8 mouse cellular contexts compared by ENCODE assay signal in genomic region chr5:113461998-113462625, GRCm38 (mm10). TPM values are rescaled to one million over a fixed set of nuclear protein-coding genes. Genes with fewer than 3 reads are reported as not detected.
DNase-seq lines count a peak whose midpoint lies in the region; ATAC-seq and TF ChIP-seq lines count a peak whose summit lies in the region.

No protein-coding gene starts in this region.

- no peak overlapping the region for H3K4me3 ChIP-seq in kidney, postnatal 0 days (replicated peaks; ENCODE audit: low read depth, low read length)
- H3K4me3 ChIP-seq in forebrain, embryonic 13.5 days: peak overlapping the region; percentile 16
- H3K4me3 ChIP-seq in midbrain, embryonic 11.5 days (ENCODE audit: low read depth, low read length): peak overlapping the region; percentile 19; the same call in 1 of the 2 replicates

- ATAC-seq in kidney, postnatal 0 days (replicated peaks; ENCODE audit: low FRiP score, low read depth): no peak
- peak; percentile 16; the same call in 1 of the 2 replicates for ATAC-seq in forebrain, embryonic 13.5 days
- no peak for ATAC-seq in midbrain, embryonic 11.5 days (ENCODE audit: low FRiP score)

- peak overlapping the region; percentile 2; the same call in 1 of the 2 replicates for H3K4me2 ChIP-seq in kidney, postnatal 0 days (ENCODE audit: low read length)
- H3K4me2 ChIP-seq in forebrain, embryonic 13.5 days: peak overlapping the region; percentile 51
- H3K4me2 ChIP-seq in midbrain, embryonic 11.5 days: peak overlapping the region; percentile 51

- H3K36me3 ChIP-seq in kidney, postnatal 0 days (ENCODE audit: insufficient read depth, low read length): no peaks in the 10 kb centered on the region
- H3K36me3 ChIP-seq in forebrain, embryonic 13.5 days (ENCODE audit: poor library complexity, severe bottlenecking): no peaks in the 10 kb centered on the region
- H3K36me3 ChIP-seq in midbrain, embryonic 11.5 days (ENCODE audit: control insufficient read depth, insufficient read depth, low read length): no peaks in the 10 kb centered on the region

- no peak for TF ChIP-seq POLR2A in brain, embryonic 14.5 days (IDR thresholded peaks at IDR 0.05; ENCODE audit: borderline replicate concordance, extremely low read depth, insufficient read depth, insufficient read length, poor library complexity, severe bottlenecking)

- H3K9me3 ChIP-seq in kidney, postnatal 0 days (replicated peaks; ENCODE audit: low read length): no peaks in the 10 kb centered on the region
- 0 out of 2 replicates have a peak, but pooled peaks cover 4% of the 10 kb centered on the region for H3K9me3 ChIP-seq in forebrain, embryonic 13.5 days (replicated peaks)
- no peaks in the 10 kb centered on the region for H3K9me3 ChIP-seq in midbrain, embryonic 11.5 days (ENCODE audit: control insufficient read depth, low read length)

- WGBS in kidney, postnatal 0 days: 47% methylated on average over 21 of the region's 21 CpGs
- 21% methylated on average over 21 of the region's 21 CpGs for whole genome bisulfite sequencing in forebrain, embryonic 13.5 days
- 18% methylated on average over 21 of the region's 21 CpGs for WGBS in midbrain, embryonic 11.5 days

- H3K4me1 ChIP-seq in kidney, postnatal 0 days (replicated peaks; ENCODE audit: insufficient read depth, low read length): 0 out of 2 replicates have a peak, but pooled peaks cover 3% of the 10 kb centered on the region
- H3K4me1 ChIP-seq in forebrain, embryonic 13.5 days: peaks cover 32% of the 10 kb centered on the region
- H3K4me1 ChIP-seq in midbrain, embryonic 11.5 days (ENCODE audit: control insufficient read depth, insufficient read depth, low read length): peaks cover 20% of the 10 kb centered on the region

- H3K27ac ChIP-seq in kidney, postnatal 0 days: no peak overlapping the region
- H3K27ac ChIP-seq in forebrain, embryonic 13.5 days: peak overlapping the region; percentile 48; the same call in 1 of the 2 replicates
- H3K27ac ChIP-seq in midbrain, embryonic 11.5 days (ENCODE audit: low read depth, low read length): no peak overlapping the region

- no peak for TF ChIP-seq CTCF in kidney, postnatal 0 days (IDR thresholded peaks at IDR 0.05; ENCODE audit: low read depth)
- TF ChIP-seq CTCF in brain, embryonic 14.5 days (IDR thresholded peaks at IDR 0.05; ENCODE audit: borderline replicate concordance, extremely low read depth, insufficient read depth, insufficient read length): no peak

- H3K27me3 ChIP-seq in kidney, postnatal 0 days (ENCODE audit: insufficient read depth, low read length): 0 out of 2 replicates have a peak, but pooled peaks cover 8% of the 10 kb centered on the region
- peaks cover 23% of the 10 kb centered on the region for H3K27me3 ChIP-seq in forebrain, embryonic 13.5 days
- no peaks in the 10 kb centered on the region; the same call in 1 of the 2 replicates for H3K27me3 ChIP-seq in midbrain, embryonic 11.5 days (ENCODE audit: control insufficient read depth, insufficient read depth, low read length)

- H3K9ac ChIP-seq in kidney, postnatal 0 days (ENCODE audit: low read depth, low read length): no peak overlapping the region
- peak overlapping the region; percentile 45; the same call in 1 of the 2 replicates for H3K9ac ChIP-seq in forebrain, embryonic 13.5 days
- H3K9ac ChIP-seq in midbrain, embryonic 11.5 days (ENCODE audit: low read length): peak overlapping the region; percentile 28; the same call in 1 of the 2 replicates

- no peak for DNase-seq in kidney, postnatal 0 days (ENCODE audit: low spot score)
- no peak for DNase-seq in kidney, postnatal 36 days
- peak; percentile 75 for DNase-seq in brain, embryonic 14.5 days (ENCODE audit: low read depth)
- DNase-seq in midbrain, embryonic 11.5 days (ENCODE audit: low spot score, missing footprints): peak; percentile 91
- no peak for DNase-seq in gastrocnemius, postnatal 4 days (ENCODE audit: low spot score in 2 of 2)
- no peak for DNase-seq in spleen, postnatal 10 days (ENCODE audit: low spot score in 2 of 2)
- no peak for DNase-seq in T-cell, adult 2 months (ENCODE audit: low spot score)

RNA-seq across cellular contexts. Expression of gene Wscd2, which starts 28.0 kb away (rescaled TPM):
- 1.7 and 2.0 TPM in 2 replicates for polyA plus RNA-seq in kidney, postnatal 0 days (2015; fragmentation: Nextera tagmentation; extraction: Ambion mirVana)
- 9.2 and 13.5 TPM in 2 replicates for polyA plus RNA-seq in brain, embryonic 14.5 days (2012; rRNA removed)
- 4.7 and 6.9 TPM in 2 replicates for polyA plus RNA-seq in forebrain, embryonic 13.5 days (2015; fragmentation: Nextera tagmentation; extraction: Ambion mirVana)
- polyA plus RNA-seq in midbrain, embryonic 11.5 days (2014; fragmentation: Nextera tagmentation; extraction: Ambion mirVana): 8.0 and 9.1 TPM in 2 replicates
- 1 to 10 TPM; 1.2 to 1.4 TPM for total RNA-seq in gastrocnemius, postnatal 4 days (2021)

Comparison
In these comparisons a context has a peak if more than half of its experiments do, and no peak if none do; other contexts are left out.
1. DNase-seq: peak in brain, embryonic 14.5 days (single experiment) and midbrain, embryonic 11.5 days (single experiment); none in kidney, postnatal 0 days (single experiment), kidney, postnatal 36 days (0 of 2), gastrocnemius, postnatal 4 days (0 of 2), spleen, postnatal 10 days (0 of 2) and T-cell, adult 2 months (single experiment).
2. Peak in every context shown above with its lines, with median percentiles within 50 percentile points of each other: H3K4me2 ChIP-seq.